Mouse (Mus musculus) layer of hippocampus, adult 18-20 months (tissue): Measurements from ENCODE around the gene Zfp541. TPM values are rescaled to one million over a fixed set of nuclear protein-coding genes. Genes with fewer than 3 reads are reported as not detected.

ENCODE experiments used
- DNase-seq, 2 experiments: peaks; one replicate each; pipeline ENCODE4 v3.0.0; 2022; ENCODE audit warnings: low spot score in 2 of 2
- total RNA-seq, 2 experiments: library from RNA; stranded (reverse); gene quantifications; 2 replicates each; pipeline ENCODE4 v1.2.3; 2021

The Zfp541 gene
- total RNA-seq, 2 experiments from 2014 or later, result 0.41 to 0.89 TPM

DNA sequence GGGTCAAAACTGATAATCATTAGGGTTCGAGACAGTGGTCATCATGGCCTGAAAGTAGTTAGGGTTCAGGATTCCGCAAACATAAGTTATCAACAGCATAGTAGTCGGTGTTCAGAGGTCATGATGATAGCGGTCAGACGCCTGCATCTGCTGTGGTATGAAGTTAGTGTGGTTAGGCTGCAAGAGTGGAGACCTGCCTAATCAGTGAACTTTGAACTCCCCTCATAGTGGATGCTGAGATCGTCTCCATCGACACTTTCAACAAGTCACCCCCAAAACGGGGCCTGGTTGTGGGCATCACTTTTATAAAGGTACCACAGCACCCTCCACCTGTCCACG, 58.6 kb downstream of the Zfp541 start:
- no peak for DNase-seq

DNA sequence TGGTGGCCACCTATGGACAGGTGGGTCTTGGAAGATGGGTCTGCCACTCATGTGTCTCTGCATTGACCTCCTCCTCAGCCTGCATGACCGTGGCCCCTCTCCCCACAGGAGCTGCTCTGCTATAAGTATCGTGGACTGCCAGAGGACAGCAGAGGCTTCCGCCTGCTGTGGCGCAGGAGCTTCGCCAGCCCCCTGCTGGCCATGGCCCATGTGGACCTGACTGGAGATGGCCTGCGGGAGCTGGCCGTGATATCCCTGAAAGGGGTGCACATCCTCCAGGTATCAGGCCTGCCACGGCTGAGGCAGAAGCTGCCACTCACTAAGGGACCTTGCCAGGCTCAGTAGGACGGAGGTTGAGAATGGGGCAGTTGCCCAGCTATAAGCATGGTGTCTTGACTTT, 64.2 kb downstream of the Zfp541 start:
- DNase-seq, result no peak

DNA sequence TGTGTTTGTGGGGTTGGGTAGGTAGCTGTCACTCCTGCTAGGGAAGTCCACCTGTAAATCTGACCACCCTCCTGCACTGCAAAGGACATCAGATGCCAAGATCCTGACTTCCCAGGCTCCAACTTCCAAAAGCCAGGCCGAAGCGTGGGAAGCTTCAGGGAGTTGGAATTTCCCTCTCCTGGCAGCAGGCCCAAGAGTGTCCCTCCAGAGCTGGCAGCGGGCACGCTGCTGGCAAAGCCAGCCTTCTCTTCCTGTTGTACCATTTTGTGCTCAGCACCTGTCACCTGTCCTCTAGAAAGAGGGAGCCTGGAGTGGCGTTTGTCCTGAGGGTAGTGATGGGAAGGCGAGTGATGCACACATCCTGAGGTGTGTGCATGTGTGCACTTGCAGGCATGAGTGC, 66.7 kb downstream of the Zfp541 start:
- no peak for DNase-seq

DNA sequence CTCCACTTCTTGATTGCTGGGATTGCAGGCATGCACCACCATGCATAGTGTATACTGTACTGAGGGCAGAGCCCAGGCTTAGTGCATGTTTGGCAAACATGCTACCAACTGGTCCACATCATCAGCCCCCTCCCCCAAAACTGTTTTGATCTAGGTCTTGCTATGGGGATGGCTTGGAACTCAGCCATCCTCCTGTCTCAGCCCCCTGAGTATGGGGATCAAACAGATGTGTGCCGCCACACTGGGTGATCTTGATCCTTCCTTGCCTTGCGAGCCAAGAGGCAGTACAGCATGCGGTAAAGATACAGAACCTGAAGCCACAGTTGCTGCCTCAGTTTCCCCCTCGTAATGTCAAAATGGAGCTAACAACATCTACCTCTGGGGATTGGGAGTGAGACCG, 67.3 kb downstream of the Zfp541 start:
- no peak for DNase-seq

DNA sequence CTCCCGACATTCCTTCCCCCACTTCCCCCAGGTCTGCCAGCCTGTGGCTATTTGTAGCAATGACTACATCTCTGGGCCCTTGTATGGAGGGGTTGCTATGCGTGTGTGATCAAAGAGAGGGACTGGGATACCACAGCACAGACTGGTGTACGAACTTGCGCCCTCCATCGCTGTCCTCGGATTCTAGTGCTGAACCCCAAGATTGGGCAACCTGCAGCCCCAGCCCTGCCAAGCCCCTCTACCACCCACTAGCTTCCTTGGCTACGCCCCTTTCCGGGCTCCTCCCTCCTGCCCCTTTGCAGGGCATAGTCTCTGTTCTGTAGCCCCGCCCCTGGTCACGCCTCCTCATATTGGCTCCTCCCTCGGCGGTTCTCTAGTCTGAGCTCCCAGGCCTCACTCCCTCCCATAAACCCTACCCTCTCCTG, 67.8 kb downstream of the Zfp541 start, which contains the start of gene Slc8a2:
Gene Slc8a2, plus strand, starts transcription at position 406 of the 425 bp plus-strand sequence.
- DNase-seq, result peak; percentile 88 to 93

DNA sequence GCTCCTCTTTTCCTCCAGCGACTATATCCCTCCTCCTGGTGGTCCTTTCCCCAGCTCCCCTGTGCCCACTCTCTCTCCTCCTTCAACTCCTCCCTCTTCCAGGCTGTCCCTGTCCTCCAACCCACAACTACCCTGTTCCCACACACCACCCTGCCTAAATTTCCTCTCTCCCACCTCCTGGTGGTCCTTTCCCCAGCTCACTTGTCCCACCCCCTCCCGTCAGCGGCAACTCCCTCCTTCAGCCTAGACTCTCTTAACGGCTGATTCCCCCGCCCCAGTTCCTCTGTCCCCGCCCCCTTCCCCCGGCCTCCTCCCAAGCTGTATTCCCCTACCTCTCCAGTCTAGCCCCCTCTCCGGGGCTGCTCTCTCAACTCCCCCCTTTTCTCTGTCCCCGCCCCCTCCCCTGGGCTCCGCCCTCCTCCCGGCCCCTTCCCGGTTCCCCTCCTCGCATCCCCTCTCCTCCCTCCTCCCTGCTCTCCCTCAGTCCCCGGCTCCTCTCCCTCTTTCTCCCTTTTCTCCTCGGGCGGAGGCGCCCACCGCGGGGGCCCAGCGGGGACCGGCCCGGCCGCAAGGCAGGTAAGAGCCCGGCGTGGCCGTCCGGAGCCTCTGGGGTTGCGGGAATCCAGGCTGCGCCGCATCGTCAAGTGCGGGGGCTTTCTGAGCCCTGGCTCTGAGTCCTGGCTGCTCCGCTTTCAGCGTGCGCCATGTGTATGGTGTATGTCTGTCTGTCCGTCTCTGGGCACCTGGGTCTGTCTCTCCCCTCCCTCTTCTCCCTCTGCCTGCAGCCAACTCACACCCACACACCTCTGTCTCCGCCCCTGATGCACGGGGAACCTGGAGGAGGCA, 68.5 kb downstream of the Zfp541 start:
- DNase-seq, result peak; percentile 63 to 69

DNA sequence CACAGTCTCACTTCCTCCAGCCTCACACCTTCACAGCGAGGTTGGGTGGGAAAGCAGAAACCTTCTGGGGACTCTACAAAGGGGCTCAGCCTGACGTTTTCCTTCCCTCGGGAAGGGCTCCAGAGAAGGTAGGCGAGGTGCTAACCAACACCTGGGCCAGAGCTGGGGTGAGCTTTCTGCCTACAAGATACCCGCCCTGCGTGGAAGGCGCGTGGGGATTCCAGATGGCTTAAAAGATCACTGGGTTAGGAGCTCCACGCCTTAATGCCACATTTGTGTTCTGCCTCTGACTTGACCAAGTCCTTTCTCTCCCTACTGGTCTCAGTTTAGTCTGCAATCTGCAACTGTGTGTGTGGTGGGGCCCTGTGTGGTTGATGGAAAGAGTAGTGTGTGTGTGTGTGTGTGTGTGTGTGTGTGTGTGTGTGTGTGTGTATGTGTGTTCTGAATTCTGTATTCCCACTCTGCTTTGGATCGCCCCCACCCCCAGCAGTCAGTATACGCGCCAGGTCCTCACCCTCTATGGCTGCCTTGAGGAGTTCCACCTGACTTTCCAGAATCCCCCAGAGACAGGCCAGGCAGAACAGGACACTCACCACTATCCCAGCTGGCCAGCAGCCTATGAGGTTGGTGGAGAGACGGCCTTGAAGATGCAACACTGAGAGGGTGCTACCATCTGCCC, 69.5 kb downstream of the Zfp541 start:
- DNase-seq, result no peak

DNA sequence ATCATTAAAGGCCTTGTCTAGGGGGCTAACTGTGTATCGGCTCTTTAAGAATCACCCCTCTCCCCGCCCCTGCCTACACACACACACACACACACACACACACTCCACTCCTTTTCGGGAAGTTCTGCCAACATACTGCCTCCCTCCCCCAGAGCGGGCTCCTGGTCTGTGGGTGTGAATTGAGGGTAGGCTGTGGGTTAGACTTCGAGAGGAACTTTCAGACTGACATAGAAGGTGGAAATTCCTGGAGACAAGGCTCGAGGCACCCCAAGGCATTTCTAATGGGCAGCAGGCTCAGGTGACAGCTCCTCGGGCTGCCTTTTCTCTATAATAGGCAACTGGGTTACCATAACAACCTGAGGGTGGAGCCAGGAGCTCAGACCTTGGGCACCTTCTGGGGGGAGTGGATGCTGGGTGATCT, 70.6 kb downstream of the Zfp541 start:
- peak in 1 of 2 experiments; percentile 65 for DNase-seq

DNA sequence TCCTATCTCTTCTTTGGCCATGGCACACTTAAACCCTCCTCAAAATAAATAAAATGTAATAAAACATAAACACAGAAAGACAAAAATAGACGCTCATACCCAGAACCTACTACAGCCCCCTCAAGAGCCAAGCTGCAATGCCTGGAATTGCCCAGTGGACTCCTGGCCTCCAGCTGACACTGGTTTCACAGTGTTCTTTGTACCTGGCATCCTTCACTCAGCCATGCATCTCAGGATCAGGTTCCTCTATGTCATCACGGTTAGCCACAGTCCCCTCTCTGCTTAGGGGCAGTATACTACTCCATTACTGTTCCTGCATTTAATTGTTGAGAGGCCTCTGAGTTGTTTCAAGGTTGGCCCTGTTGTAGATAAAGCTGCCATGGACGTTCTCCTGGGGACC, 71.3 kb downstream of the Zfp541 start:
- DNase-seq, result no peak

DNA sequence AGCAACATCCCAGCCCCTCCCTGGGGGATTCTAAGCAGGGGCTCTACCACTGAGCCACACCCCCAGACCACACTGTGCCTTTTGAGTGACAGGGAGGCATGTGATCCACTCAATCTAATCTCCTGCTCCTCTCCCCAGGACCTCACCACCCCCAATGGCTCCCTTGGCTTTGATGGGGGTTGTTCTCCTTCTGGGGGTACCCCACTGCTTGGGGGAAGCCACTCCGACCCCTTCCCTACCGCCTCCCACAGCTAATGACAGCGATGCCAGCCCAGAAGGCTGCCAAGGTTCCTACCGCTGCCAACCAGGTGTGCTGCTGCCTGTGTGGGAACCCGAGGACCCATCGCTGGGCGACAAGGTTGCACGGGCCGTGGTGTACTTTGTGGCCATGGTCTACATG, 72.1 kb downstream of the Zfp541 start:
- no peak for DNase-seq

DNA sequence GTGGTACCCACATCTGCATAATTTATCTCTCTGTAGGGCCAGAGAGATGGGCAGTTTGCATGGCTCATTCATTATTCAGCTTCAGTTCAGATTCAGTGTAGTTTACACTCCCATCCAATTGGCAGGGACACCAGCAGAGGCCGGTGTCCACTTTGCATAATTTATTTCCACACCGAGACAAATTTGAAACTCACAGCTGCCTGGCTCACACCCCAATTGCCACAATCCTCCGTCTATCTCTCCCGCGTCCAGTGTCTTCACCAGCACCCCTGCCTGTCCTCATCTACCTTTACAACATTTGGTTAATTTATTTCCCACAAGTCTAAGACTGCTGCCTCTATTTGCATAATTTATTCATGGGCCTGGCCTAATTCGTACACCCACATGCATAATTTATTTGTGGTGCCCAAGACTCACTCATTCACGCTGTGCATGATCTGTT, 73.4 kb downstream of the Zfp541 start:
- no peak for DNase-seq

Other genes starting within 250 kb of the Zfp541 start
- not detected for gene Obox6, start 222.1 kb upstream of the Zfp541 start, total RNA-seq
- gene Crx, start 181.8 kb upstream of the Zfp541 start, total RNA-seq, result not detected
- not detected for gene Crxos, start 179.2 kb upstream of the Zfp541 start, total RNA-seq
- gene Selenow, start 139.4 kb upstream of the Zfp541 start, total RNA-seq, result 1,000 to 10,000 TPM; 1,389 to 1,431 TPM
- gene Nop53, start 115.7 kb upstream of the Zfp541 start, total RNA-seq, result 100 to 1,000 TPM; 143 to 144 TPM
- gene Ehd2, start 94.2 kb upstream of the Zfp541 start, total RNA-seq, result 1 to 10 TPM; 5.6 to 6.1 TPM
- gene Bicra, start 13.9 kb upstream of the Zfp541 start, total RNA-seq, result 10 to 100 TPM; 19.6 to 20.7 TPM
- gene Napa, start 36.6 kb downstream of the Zfp541 start, total RNA-seq, result 100 to 1,000 TPM; 293 to 307 TPM
- 10 to 100 TPM; 34.2 to 34.3 TPM for gene Kptn, start 58.1 kb downstream of the Zfp541 start, total RNA-seq
- 100 to 1,000 TPM; 277 to 290 TPM for gene Slc8a2, start 68.0 kb downstream of the Zfp541 start, total RNA-seq
- gene Meis3, start 113.3 kb downstream of the Zfp541 start, total RNA-seq, result 10 to 100 TPM; 33.7 to 38.2 TPM
- gene Dhx34, start 160.2 kb downstream of the Zfp541 start, total RNA-seq, result 10 to 100 TPM; 10.7 to 12.5 TPM
- gene C5ar2, start 182.3 kb downstream of the Zfp541 start, total RNA-seq, result under 1 TPM; 0.56 to 0.67 TPM
- gene C5ar1, start 197.7 kb downstream of the Zfp541 start, total RNA-seq, result 1 to 10 TPM; 1.2 to 1.6 TPM
- gene Inafm1, start 211.8 kb downstream of the Zfp541 start, total RNA-seq, result 10 to 100 TPM; 31.9 to 34.8 TPM
- 10 to 100 TPM; 72.4 to 80.2 TPM for gene Ccdc9, start 225.0 kb downstream of the Zfp541 start, total RNA-seq
- gene Bbc3, start 246.6 kb downstream of the Zfp541 start, total RNA-seq, result 10 to 100 TPM in 1 of 2 experiments, 1 to 10 TPM in 1; 8.2 to 12.4 TPM